In the genomic region with DNA sequence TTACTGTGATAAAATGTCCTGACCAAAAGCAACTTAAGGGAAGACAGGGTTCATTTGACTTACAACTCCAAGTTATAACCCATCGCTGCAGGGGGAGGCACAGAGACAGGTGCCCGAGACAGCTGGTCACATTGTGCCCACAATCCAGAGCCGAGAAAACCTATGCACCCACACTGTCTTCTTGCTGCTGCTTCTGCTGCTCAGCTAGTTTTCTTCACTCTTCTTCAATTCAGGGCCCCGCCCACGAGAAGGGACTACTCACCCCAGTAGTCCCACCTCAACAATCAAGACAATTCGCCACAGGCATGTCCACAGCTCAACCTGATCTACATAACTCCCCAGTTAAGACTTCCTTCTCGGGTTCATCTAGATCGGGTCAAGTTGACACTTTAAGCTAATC, we compare ENCODE assay signal across 8 mouse cellular contexts. TPM values are rescaled to one million over a fixed set of nuclear protein-coding genes. Genes with fewer than 3 reads are reported as not detected.
DNase-seq lines count a peak whose midpoint lies in the region; ATAC-seq and TF ChIP-seq lines count a peak whose summit lies in the region.

A gene (minus strand): TSS at position 214 of the 400 bp plus-strand sequence.

- no peak within 1 kb of the TSS for H3K27ac ChIP-seq in cerebellum, adult 2 months (ENCODE audit: insufficient read depth, low read length)
- H3K27ac ChIP-seq in stomach, embryonic 14.5 days (ENCODE audit: low read length), result no peak within 1 kb of the TSS

- no peak for TF ChIP-seq CTCF in cerebellum, adult 2 months (IDR thresholded peaks at IDR 0.05; ENCODE audit: borderline replicate concordance, insufficient read depth, low read depth, low read length)

- H3K9ac ChIP-seq in stomach, embryonic 14.5 days (replicated peaks; ENCODE audit: low read depth, low read length), result no peak within 1 kb of the TSS

- no peaks in the 10 kb centered on the region for H3K9me3 ChIP-seq in stomach, embryonic 14.5 days (ENCODE audit: control insufficient read depth, low read depth, low read length)

- no peak within 1 kb of the TSS for H3K4me2 ChIP-seq in stomach, embryonic 14.5 days (replicated peaks; ENCODE audit: low read depth, low read length)

- intact Hi-C loops in left cerebral cortex, postnatal 14 days (cut with DNase I), result no loop called here

- no peaks in the 10 kb centered on the region for H3K27me3 ChIP-seq in cerebellum, adult 2 months (ENCODE audit: control insufficient read depth, insufficient read depth, low read length)
- H3K27me3 ChIP-seq in stomach, embryonic 14.5 days (ENCODE audit: control insufficient read depth, insufficient read depth, low read length), result no peaks in the 10 kb centered on the region

- H3K36me3 ChIP-seq in stomach, embryonic 14.5 days (ENCODE audit: control insufficient read depth, insufficient read depth, low read length), result no peaks in the 10 kb centered on the region

- H3K4me3 ChIP-seq in cerebellum, adult 2 months (replicated peaks; ENCODE audit: insufficient read depth, low read depth, low read length), result no peak within 1 kb of the TSS
- H3K4me3 ChIP-seq in stomach, embryonic 14.5 days (ENCODE audit: low read depth, low read length), result no peak within 1 kb of the TSS

- WGBS in cerebellum, adult 2 months, result 90% methylated on average over 8 of the region's 8 CpGs
- WGBS in stomach, embryonic 14.5 days, result 89% methylated on average over 8 of the region's 8 CpGs

- no peak for ATAC-seq in stomach, embryonic 14.5 days (ENCODE audit: insufficient number of reproducible peaks, insufficient read depth, low FRiP score, low read depth)

- peaks cover 10% of the 10 kb centered on the region for H3K4me1 ChIP-seq in cerebellum, adult 2 months (ENCODE audit: control insufficient read depth, insufficient read depth, low read length)
- H3K4me1 ChIP-seq in stomach, embryonic 14.5 days (ENCODE audit: control insufficient read depth, insufficient read depth, low read length), result no peaks in the 10 kb centered on the region

- no peak for DNase-seq in cerebellum, adult 2 months
- no peak for DNase-seq in cerebellum, postnatal 14 days
- peak; percentile 37 for DNase-seq in right cerebral cortex, adult 18-20 months
- DNase-seq in right cerebral cortex, postnatal 4 days, result no peak
- no peak for DNase-seq in left cerebral cortex, postnatal 14 days (ENCODE audit: low spot score in 2 of 2)
- DNase-seq in spleen, postnatal 14 days (ENCODE audit: low spot score in 2 of 2), result no peak
- DNase-seq in testis, postnatal 14 days (ENCODE audit: low spot score), result no peak

- TF ChIP-seq POLR2A in cerebellum, adult 2 months (IDR thresholded peaks at IDR 0.05; ENCODE audit: borderline replicate concordance, insufficient read depth, low read length), result no peak

RNA-seq across cellular contexts. Expression of the gene that starts here (rescaled TPM):
- 22.0 and 26.1 TPM in 2 replicates for polyA plus RNA-seq in cerebellum, adult 2 months (2012; rRNA removed)
- 10 to 100 TPM; 39.5 to 40.2 TPM for total RNA-seq in left cerebral cortex, postnatal 14 days (2021)
- 16.7 and 19.5 TPM in 2 replicates for polyA plus RNA-seq in stomach, embryonic 14.5 days (2014; fragmentation: Nextera tagmentation; extraction: Ambion mirVana)
